Mouse (Mus musculus): ENCODE data around the gene Retsat. TPM values are rescaled to one million over a fixed set of nuclear protein-coding genes. Genes with fewer than 3 reads are reported as not detected.

The Retsat gene
- polyA plus RNA-seq, 1 experiment from 2014 or later, result 29.7 TPM

- H3K27ac ChIP-seq, result no peak overlapping the region
- 63% methylated on average over 10 of the region's 10 CpGs for WGBS
- H3K4me3 ChIP-seq (replicated peaks), result no peak overlapping the region
- H3K4me2 ChIP-seq (replicated peaks), result no peak overlapping the region
- no peak for ATAC-seq
- H3K4me1 ChIP-seq (replicated peaks), result peaks cover 3% of the 10 kb centered on the region
- H3K27me3 ChIP-seq (replicated peaks), result no peaks in the 10 kb centered on the region
- H3K9me3 ChIP-seq, result no peaks in the 10 kb centered on the region
- peaks cover 13% of the 10 kb centered on the region; the same call in 1 of the 2 replicates for H3K36me3 ChIP-seq
- no peak overlapping the region for H3K9ac ChIP-seq
These were observed 36.0 kb downstream of the Retsat start for GRCm38 (mm10) chr6:72634311-72634710.

- Histone ChIP-seq H3K4me3 (replicated peaks) (no peak overlapping the region), H3K9ac (no peak overlapping the region), H3K4me2 (replicated peaks) (no peak overlapping the region), H3K27ac (no peak overlapping the region), H3K27me3 (replicated peaks) (no peaks in the 10 kb centered on the region), H3K9me3 (no peaks in the 10 kb centered on the region), H3K36me3 (peaks cover 5% of the 10 kb centered on the region; the same call in 1 of the 2 replicates), H3K4me1 (replicated peaks) (peaks cover 3% of the 10 kb centered on the region)
- WGBS, result 35% methylated on average over 12 of the region's 12 CpGs
- ATAC-seq, result peak; percentile 71
These were observed 37.6 kb downstream of the Retsat start for GRCm38 (mm10) chr6:72635760-72636431.

GRCm38 (mm10) chr6:72636940-72637339 is 38.7 kb downstream of the Retsat start:
- no peak for ATAC-seq
- Histone ChIP-seq H3K4me3 (replicated peaks) (no peak overlapping the region), H3K4me1 (replicated peaks) (peaks cover 3% of the 10 kb centered on the region), H3K9ac (no peak overlapping the region), H3K9me3 (no peaks in the 10 kb centered on the region), H3K4me2 (replicated peaks) (no peak overlapping the region), H3K27me3 (replicated peaks) (no peaks in the 10 kb centered on the region), H3K36me3 (0 out of 2 replicates have a peak, but pooled peaks cover under 1% of the 10 kb centered on the region), H3K27ac (no peak overlapping the region)
- 82% methylated on average over 3 of the region's 3 CpGs for WGBS

- H3K4me2 ChIP-seq (replicated peaks), result no peak overlapping the region
- no peaks in the 10 kb centered on the region for H3K36me3 ChIP-seq
- 74% methylated on average over 18 of the region's 18 CpGs for WGBS
- no peak overlapping the region for H3K27ac ChIP-seq
- ATAC-seq, result no peak
- H3K27me3 ChIP-seq (replicated peaks), result no peaks in the 10 kb centered on the region
- H3K4me3 ChIP-seq (replicated peaks), result no peak overlapping the region
- no peaks in the 10 kb centered on the region for H3K4me1 ChIP-seq (replicated peaks)
- no peaks in the 10 kb centered on the region for H3K9me3 ChIP-seq
- H3K9ac ChIP-seq, result no peak overlapping the region
These were observed 43.1 kb downstream of the Retsat start for GRCm38 (mm10) chr6:72641218-72641954.

- H3K4me3 ChIP-seq (replicated peaks), result no peak overlapping the region
- H3K36me3 ChIP-seq, result no peaks in the 10 kb centered on the region
- no peaks in the 10 kb centered on the region for H3K9me3 ChIP-seq
- ATAC-seq, result no peak
- 0 out of 2 replicates have a peak, but pooled peaks cover 5% of the 10 kb centered on the region for H3K4me1 ChIP-seq (replicated peaks)
- H3K27me3 ChIP-seq (replicated peaks), result no peaks in the 10 kb centered on the region
- WGBS, result 72% methylated on average over 4 of the region's 4 CpGs
- no peak overlapping the region for H3K9ac ChIP-seq
- H3K27ac ChIP-seq, result no peak overlapping the region
- no peak overlapping the region for H3K4me2 ChIP-seq (replicated peaks)
These were observed 46.3 kb downstream of the Retsat start for GRCm38 (mm10) chr6:72644576-72644975.

GRCm38 (mm10) chr6:72645364-72645763 is 47.1 kb downstream of the Retsat start:
- no peaks in the 10 kb centered on the region for H3K27me3 ChIP-seq (replicated peaks)
- no peak overlapping the region for H3K9ac ChIP-seq
- H3K4me3 ChIP-seq (replicated peaks), result no peak overlapping the region
- peaks cover 9% of the 10 kb centered on the region; the same call in 1 of the 2 replicates for H3K4me1 ChIP-seq (replicated peaks)
- H3K9me3 ChIP-seq, result no peaks in the 10 kb centered on the region
- no peak overlapping the region for H3K27ac ChIP-seq
- no peak overlapping the region for H3K4me2 ChIP-seq (replicated peaks)
- ATAC-seq, result no peak
- WGBS, result 91% methylated on average over 7 of the region's 7 CpGs
- H3K36me3 ChIP-seq, result no peaks in the 10 kb centered on the region

GRCm38 (mm10) chr6:72647383-72647820 is 49.1 kb downstream of the Retsat start:
- H3K4me2 ChIP-seq (replicated peaks), result no peak overlapping the region
- peak; percentile 52 for ATAC-seq
- H3K27me3 ChIP-seq (replicated peaks), result no peaks in the 10 kb centered on the region
- WGBS, result 46% methylated on average over 10 of the region's 10 CpGs
- H3K4me1 ChIP-seq (replicated peaks), result peaks cover 16% of the 10 kb centered on the region; the same call in 1 of the 2 replicates
- H3K4me3 ChIP-seq (replicated peaks), result no peak overlapping the region
- H3K9me3 ChIP-seq, result no peaks in the 10 kb centered on the region
- no peak overlapping the region for H3K27ac ChIP-seq
- no peak overlapping the region for H3K9ac ChIP-seq
- H3K36me3 ChIP-seq, result no peaks in the 10 kb centered on the region

- Histone ChIP-seq H3K27me3 (replicated peaks) (no peaks in the 10 kb centered on the region), H3K4me2 (replicated peaks) (no peak overlapping the region), H3K9ac (no peak overlapping the region), H3K27ac (no peak overlapping the region), H3K36me3 (no peaks in the 10 kb centered on the region), H3K4me3 (replicated peaks) (no peak overlapping the region), H3K4me1 (replicated peaks) (peaks cover 16% of the 10 kb centered on the region; the same call in 1 of the 2 replicates), H3K9me3 (no peaks in the 10 kb centered on the region)
- no peak for ATAC-seq
- 65% methylated on average over 12 of the region's 12 CpGs for WGBS
These were observed 49.8 kb downstream of the Retsat start for GRCm38 (mm10) chr6:72648002-72648595.

- Histone ChIP-seq H3K27ac (0 out of 2 replicates have a peak overlapping the region, but pooled peaks have one; percentile 36), H3K36me3 (no peaks in the 10 kb centered on the region), H3K9ac (no peak overlapping the region), H3K4me2 (replicated peaks) (no peak overlapping the region), H3K27me3 (replicated peaks) (no peaks in the 10 kb centered on the region), H3K9me3 (no peaks in the 10 kb centered on the region), H3K4me1 (replicated peaks) (peaks cover 31% of the 10 kb centered on the region), H3K4me3 (replicated peaks) (no peak overlapping the region)
- ATAC-seq, result peak; percentile 42; the same call in 1 of the 2 replicates
- WGBS, result 40% methylated on average over 10 of the region's 10 CpGs
These were observed 52.1 kb downstream of the Retsat start for GRCm38 (mm10) chr6:72650338-72650851.

GRCm38 (mm10) chr6:72653419-72653818 is 55.1 kb downstream of the Retsat start:
- H3K27me3 ChIP-seq (replicated peaks), result no peaks in the 10 kb centered on the region
- H3K9me3 ChIP-seq, result no peaks in the 10 kb centered on the region
- 0 out of 2 replicates have a peak overlapping the region, but pooled peaks have one; percentile 7 for H3K27ac ChIP-seq
- 63% methylated on average over 7 of the region's 7 CpGs for WGBS
- 0 out of 2 replicates have a peak overlapping the region, but pooled peaks have one; percentile 3 for H3K4me2 ChIP-seq (replicated peaks)
- H3K9ac ChIP-seq, result no peak overlapping the region
- H3K4me3 ChIP-seq (replicated peaks), result no peak overlapping the region
- no peak for ATAC-seq
- peaks cover 37% of the 10 kb centered on the region for H3K4me1 ChIP-seq (replicated peaks)
- H3K36me3 ChIP-seq, result no peaks in the 10 kb centered on the region

GRCm38 (mm10) chr6:72654355-72654754 is 56.1 kb downstream of the Retsat start:
- H3K27ac ChIP-seq, result peak overlapping the region; percentile 92; the same call in 1 of the 2 replicates
- H3K36me3 ChIP-seq, result no peaks in the 10 kb centered on the region
- no peak overlapping the region for H3K9ac ChIP-seq
- no peak for ATAC-seq
- WGBS, result 91% methylated on average over 6 of the region's 6 CpGs
- no peak overlapping the region for H3K4me2 ChIP-seq (replicated peaks)
- peaks cover 37% of the 10 kb centered on the region for H3K4me1 ChIP-seq (replicated peaks)
- no peaks in the 10 kb centered on the region for H3K27me3 ChIP-seq (replicated peaks)
- no peaks in the 10 kb centered on the region for H3K9me3 ChIP-seq
- no peak overlapping the region for H3K4me3 ChIP-seq (replicated peaks)
